Mouse (Mus musculus): ENCODE measurements around the gene Pigq. TPM values are rescaled to one million over a fixed set of nuclear protein-coding genes. Genes with fewer than 3 reads are reported as not detected.

Gene Pigq
- polyA plus RNA-seq, 1 experiment from 2014 or later = 47.3 TPM

DNA sequence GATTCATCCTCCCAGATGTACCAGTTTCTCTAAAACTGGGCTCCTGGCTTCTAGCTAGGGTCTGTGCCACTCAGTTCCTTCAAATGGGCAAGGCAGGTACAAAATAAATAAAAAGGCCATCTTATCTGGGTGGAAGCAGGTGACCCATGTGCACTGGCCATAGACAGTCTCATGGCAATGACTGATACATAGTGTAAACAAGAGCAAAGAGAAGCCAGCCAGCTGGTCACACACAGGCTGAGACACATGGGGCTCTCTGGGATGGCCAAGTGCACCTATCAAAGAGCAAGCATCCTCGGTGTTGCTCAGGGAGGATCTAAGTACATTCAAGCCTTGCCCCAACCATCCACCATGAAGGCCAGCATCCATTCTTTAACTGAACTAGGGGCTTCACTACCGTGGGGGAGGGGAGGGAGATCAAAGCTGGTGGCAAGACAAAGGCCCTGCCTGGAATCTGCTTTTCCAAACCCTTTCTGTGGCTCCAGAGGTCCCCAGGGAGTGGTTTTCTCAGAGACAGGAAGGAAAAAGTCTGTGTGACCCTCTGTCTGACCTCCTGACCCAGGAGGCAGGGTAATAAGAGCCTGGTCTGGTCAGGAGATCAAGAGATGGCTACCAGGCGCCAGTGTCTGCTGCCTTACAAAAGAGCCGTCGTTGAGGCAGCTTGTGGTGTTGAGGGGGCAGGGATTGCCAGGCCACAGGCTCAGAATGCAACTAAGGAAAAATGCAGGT lies 63.7 kb downstream of the Pigq start:
- Histone ChIP-seq H3K27ac (peak overlapping the region; percentile 53; the same call in 1 of the 2 replicates), H3K4me3 (replicated peaks) (no peak overlapping the region), H3K4me1 (replicated peaks) (peaks cover 35% of the 10 kb centered on the region), H3K9me3 (no peaks in the 10 kb centered on the region), H3K36me3 (peaks cover 60% of the 10 kb centered on the region), H3K9ac (replicated peaks) (no peak overlapping the region), H3K27me3 (no peaks in the 10 kb centered on the region), H3K4me2 (no peak overlapping the region)
- ATAC-seq (ENCODE audit: insufficient number of reproducible peaks, insufficient read depth, low FRiP score, low TSS enrichment, low read depth) = no peak
- WGBS = 8% methylated on average over 5 of the region's 5 CpGs

GRCm38 (mm10) chr17:25880196-25880910 lies 64.4 kb downstream of the Pigq start, which contains the start of gene Wfikkn1:
Gene Wfikkn1, minus strand, starts transcription at chr17:25880858.
- no peak for ATAC-seq (ENCODE audit: insufficient number of reproducible peaks, insufficient read depth, low FRiP score, low TSS enrichment, low read depth)
- H3K4me3 ChIP-seq (replicated peaks) = no peak within 1 kb of the TSS
- peaks cover 40% of the 10 kb centered on the region for H3K4me1 ChIP-seq (replicated peaks)
- peak within 1 kb of the TSS; percentile 53 for H3K27ac ChIP-seq
- no peaks in the 10 kb centered on the region for H3K9me3 ChIP-seq
- H3K36me3 ChIP-seq = peaks cover 60% of the 10 kb centered on the region
- no peak within 1 kb of the TSS for H3K9ac ChIP-seq (replicated peaks)
- 25% methylated on average over 5 of the region's 5 CpGs for WGBS
- no peaks in the 10 kb centered on the region for H3K27me3 ChIP-seq
- no peak within 1 kb of the TSS for H3K4me2 ChIP-seq

- H3K27me3 ChIP-seq = no peaks in the 10 kb centered on the region
- H3K27ac ChIP-seq = no peak overlapping the region
- 79% methylated on average over 8 of the region's 8 CpGs for WGBS
- no peak overlapping the region for H3K4me3 ChIP-seq (replicated peaks)
- no peak overlapping the region for H3K4me2 ChIP-seq
- no peak for ATAC-seq (ENCODE audit: insufficient number of reproducible peaks, insufficient read depth, low FRiP score, low TSS enrichment, low read depth)
- H3K9me3 ChIP-seq = no peaks in the 10 kb centered on the region
- H3K4me1 ChIP-seq (replicated peaks) = peaks cover 40% of the 10 kb centered on the region
- H3K36me3 ChIP-seq = peaks cover 55% of the 10 kb centered on the region
- no peak overlapping the region for H3K9ac ChIP-seq (replicated peaks)
These were observed 65.0 kb downstream of the Pigq start for GRCm38 (mm10) chr17:25879750-25880149.

GRCm38 (mm10) chr17:25879261-25879660 lies 65.5 kb downstream of the Pigq start:
- H3K4me1 ChIP-seq (replicated peaks) = peaks cover 40% of the 10 kb centered on the region

GRCm38 (mm10) chr17:25878611-25879180 lies 66.0 kb downstream of the Pigq start:
- WGBS = 92% methylated on average over 19 of the region's 19 CpGs
- Histone ChIP-seq H3K27ac (no peak overlapping the region), H3K36me3 (peaks cover 44% of the 10 kb centered on the region), H3K9me3 (no peaks in the 10 kb centered on the region), H3K4me1 (replicated peaks) (peaks cover 45% of the 10 kb centered on the region), H3K4me2 (no peak overlapping the region), H3K4me3 (replicated peaks) (no peak overlapping the region), H3K27me3 (no peaks in the 10 kb centered on the region), H3K9ac (replicated peaks) (no peak overlapping the region)
- ATAC-seq (ENCODE audit: insufficient number of reproducible peaks, insufficient read depth, low FRiP score, low TSS enrichment, low read depth) = no peak

More at GRCm38 (mm10) chr17:25879261-25879660, 65.5 kb downstream of the Pigq start:
- WGBS = 50% methylated on average over 4 of the region's 4 CpGs
- no peak for ATAC-seq (ENCODE audit: insufficient number of reproducible peaks, insufficient read depth, low FRiP score, low TSS enrichment, low read depth)
- Histone ChIP-seq H3K4me3 (replicated peaks) (no peak overlapping the region), H3K36me3 (peaks cover 50% of the 10 kb centered on the region), H3K27ac (no peak overlapping the region), H3K27me3 (no peaks in the 10 kb centered on the region), H3K9me3 (no peaks in the 10 kb centered on the region), H3K4me2 (no peak overlapping the region), H3K9ac (replicated peaks) (no peak overlapping the region)

DNA sequence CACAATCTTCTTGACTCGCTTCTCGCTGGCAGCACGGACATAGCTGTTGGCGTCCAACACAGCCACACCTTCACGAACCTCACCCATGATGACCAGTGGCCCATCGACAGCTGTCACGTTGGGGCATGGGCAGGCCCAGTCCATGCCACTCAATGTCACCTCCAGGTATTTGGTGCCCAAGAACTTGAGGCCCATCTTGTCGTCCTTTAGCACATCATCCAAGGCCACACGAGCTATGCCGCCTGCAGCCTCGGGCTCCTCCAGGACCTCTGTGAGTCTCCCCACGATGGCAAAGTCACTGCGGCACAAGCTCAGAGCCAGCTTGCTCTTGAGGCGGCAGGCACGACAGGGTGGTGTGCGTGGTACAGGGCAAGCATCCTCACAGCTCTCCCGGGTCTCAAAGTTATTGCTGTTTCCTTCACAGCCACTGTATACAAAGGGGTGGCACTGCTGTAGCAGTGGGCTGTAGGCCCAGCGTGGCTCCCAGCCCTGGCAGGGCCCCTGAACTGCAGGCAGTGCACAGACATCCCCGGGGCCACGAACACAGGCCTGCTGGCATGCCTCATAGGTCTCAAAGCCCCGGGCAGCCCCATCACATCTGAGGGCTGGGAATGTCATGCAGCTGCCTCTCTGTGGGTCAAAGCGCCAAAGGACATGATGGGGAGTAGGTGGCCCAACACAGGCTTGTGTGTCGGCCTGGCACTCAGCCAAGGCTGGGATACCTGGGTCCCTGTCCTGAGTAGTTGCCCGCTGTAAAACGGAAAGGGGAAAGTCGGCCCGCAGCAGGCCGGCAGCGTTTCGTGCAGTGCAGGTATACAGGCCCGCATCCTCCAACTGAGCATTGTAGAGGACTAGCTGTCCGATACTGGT lies 66.8 kb downstream of the Pigq start:
- Histone ChIP-seq H3K4me1 (replicated peaks) (peaks cover 45% of the 10 kb centered on the region), H3K9ac (replicated peaks) (no peak overlapping the region), H3K4me3 (replicated peaks) (no peak overlapping the region), H3K9me3 (no peaks in the 10 kb centered on the region), H3K4me2 (no peak overlapping the region), H3K36me3 (peaks cover 37% of the 10 kb centered on the region), H3K27me3 (no peaks in the 10 kb centered on the region), H3K27ac (no peak overlapping the region)
- ATAC-seq (ENCODE audit: insufficient number of reproducible peaks, insufficient read depth, low FRiP score, low TSS enrichment, low read depth) = no peak
- WGBS = 95% methylated on average over 32 of the region's 32 CpGs

DNA sequence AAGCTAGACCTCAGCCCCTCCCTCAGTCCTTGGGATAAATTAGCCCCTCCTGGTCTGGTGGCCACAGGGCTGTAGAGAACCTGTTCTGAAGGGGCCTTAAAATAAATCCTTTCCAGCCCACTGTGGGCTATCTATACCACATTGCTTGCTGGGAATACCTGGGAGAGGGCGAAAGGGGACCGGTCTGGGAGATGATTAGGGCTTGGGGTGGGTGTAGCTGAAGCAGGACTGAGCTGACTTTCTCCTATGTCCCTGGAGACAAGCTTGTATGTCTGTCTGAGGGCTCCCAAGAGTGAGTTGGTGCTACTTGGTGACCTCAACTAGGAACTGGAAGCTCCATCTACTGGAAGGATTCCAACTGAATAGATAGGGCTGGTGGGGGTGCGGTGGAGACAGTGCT lies 67.7 kb downstream of the Pigq start:
- WGBS = 95% methylated on average over 3 of the region's 3 CpGs
- peaks cover 28% of the 10 kb centered on the region for H3K36me3 ChIP-seq
- no peak overlapping the region for H3K4me3 ChIP-seq (replicated peaks)
- no peaks in the 10 kb centered on the region for H3K27me3 ChIP-seq
- peaks cover 41% of the 10 kb centered on the region for H3K4me1 ChIP-seq (replicated peaks)
- no peaks in the 10 kb centered on the region for H3K9me3 ChIP-seq
- ATAC-seq (ENCODE audit: insufficient number of reproducible peaks, insufficient read depth, low FRiP score, low TSS enrichment, low read depth) = no peak
- H3K27ac ChIP-seq = no peak overlapping the region
- H3K4me2 ChIP-seq = 0 out of 2 replicates have a peak overlapping the region, but pooled peaks have one; percentile 89
- H3K9ac ChIP-seq (replicated peaks) = no peak overlapping the region

Other genes starting within 250 kb of the Pigq start
- 0.74 and 1.3 TPM in 2 replicates for gene Gng13, start 227.8 kb downstream of the Pigq start, polyA plus RNA-seq (2016; fragmentation: Nextera tagmentation; extraction: Ambion mirVana)
- 48.3 and 49.5 TPM in 2 replicates for gene Chtf18, start 217.5 kb downstream of the Pigq start, polyA plus RNA-seq (2016; fragmentation: Nextera tagmentation; extraction: Ambion mirVana)
- 21.6 and 22.4 TPM in 2 replicates for gene Rpusd1, start 217.3 kb downstream of the Pigq start, polyA plus RNA-seq (2016; fragmentation: Nextera tagmentation; extraction: Ambion mirVana)
- gene Mslnl, start 208.9 kb downstream of the Pigq start, polyA plus RNA-seq (2016; fragmentation: Nextera tagmentation; extraction: Ambion mirVana) = not detected in 2 replicates
- gene Msln, start 190.6 kb downstream of the Pigq start, polyA plus RNA-seq (2016; fragmentation: Nextera tagmentation; extraction: Ambion mirVana) = 0.44 TPM in 1 of 2 replicates, not detected in the other
- gene Narfl, start 171.2 kb downstream of the Pigq start, polyA plus RNA-seq (2016; fragmentation: Nextera tagmentation; extraction: Ambion mirVana) = 24.9 TPM in 2 replicates
- 89.8 and 97.7 TPM in 2 replicates for gene Haghl, start 159.3 kb downstream of the Pigq start, polyA plus RNA-seq (2016; fragmentation: Nextera tagmentation; extraction: Ambion mirVana)
- 0.13 and 0.39 TPM in 2 replicates for gene Ccdc78, start 158.4 kb downstream of the Pigq start, polyA plus RNA-seq (2016; fragmentation: Nextera tagmentation; extraction: Ambion mirVana)
- 68.3 and 71.7 TPM in 2 replicates for gene Fam173a, start 152.0 kb downstream of the Pigq start, polyA plus RNA-seq (2016; fragmentation: Nextera tagmentation; extraction: Ambion mirVana)
- gene AC134908.4, start 149.3 kb downstream of the Pigq start, polyA plus RNA-seq (2016; fragmentation: Nextera tagmentation; extraction: Ambion mirVana) = 0.49 TPM in 1 of 2 replicates, not detected in the other
- gene Metrn, start 147.8 kb downstream of the Pigq start, polyA plus RNA-seq (2016; fragmentation: Nextera tagmentation; extraction: Ambion mirVana) = 50.5 and 52.1 TPM in 2 replicates
- 2.2 and 2.4 TPM in 2 replicates for gene Fbxl16, start 135.9 kb downstream of the Pigq start, polyA plus RNA-seq (2016; fragmentation: Nextera tagmentation; extraction: Ambion mirVana)
- gene Wdr24, start 121.3 kb downstream of the Pigq start, polyA plus RNA-seq (2016; fragmentation: Nextera tagmentation; extraction: Ambion mirVana) = 28.4 and 30.9 TPM in 2 replicates
- 56.4 and 63.4 TPM in 2 replicates for gene Jmjd8, start 116.1 kb downstream of the Pigq start, polyA plus RNA-seq (2016; fragmentation: Nextera tagmentation; extraction: Ambion mirVana)
- gene Stub1, start 111.5 kb downstream of the Pigq start, polyA plus RNA-seq (2016; fragmentation: Nextera tagmentation; extraction: Ambion mirVana) = 313 TPM in 2 replicates
- 1.4 and 1.7 TPM in 2 replicates for gene Rhbdl1, start 107.6 kb downstream of the Pigq start, polyA plus RNA-seq (2016; fragmentation: Nextera tagmentation; extraction: Ambion mirVana)
- gene Gm20683, start 103.2 kb downstream of the Pigq start, polyA plus RNA-seq (2016; fragmentation: Nextera tagmentation; extraction: Ambion mirVana) = 1.6 and 2.0 TPM in 2 replicates
- 23.6 and 26.9 TPM in 2 replicates for gene Rhot2, start 100.1 kb downstream of the Pigq start, polyA plus RNA-seq (2016; fragmentation: Nextera tagmentation; extraction: Ambion mirVana)
- 37.3 and 45.5 TPM in 2 replicates for gene Wdr90, start 83.4 kb downstream of the Pigq start, polyA plus RNA-seq (2016; fragmentation: Nextera tagmentation; extraction: Ambion mirVana)
- gene Mcrip2, start 76.2 kb downstream of the Pigq start, polyA plus RNA-seq (2016; fragmentation: Nextera tagmentation; extraction: Ambion mirVana) = 8.5 and 9.9 TPM in 2 replicates
- 56.1 and 60.1 TPM in 2 replicates for gene Mettl26, start 69.9 kb downstream of the Pigq start, polyA plus RNA-seq (2016; fragmentation: Nextera tagmentation; extraction: Ambion mirVana)
- 0.45 and 0.54 TPM in 2 replicates for gene Wfikkn1, start 64.1 kb downstream of the Pigq start, polyA plus RNA-seq (2016; fragmentation: Nextera tagmentation; extraction: Ambion mirVana)
- gene Rab40c, start 25.2 kb downstream of the Pigq start, polyA plus RNA-seq (2016; fragmentation: Nextera tagmentation; extraction: Ambion mirVana) = 35.7 and 39.1 TPM in 2 replicates
- gene Nhlrc4, start within 50 bp of the Pigq start, polyA plus RNA-seq (2016; fragmentation: Nextera tagmentation; extraction: Ambion mirVana) = 0.13 and 0.74 TPM in 2 replicates
- 0.10 and 0.27 TPM in 2 replicates for gene A930017K11Rik, start 7.6 kb upstream of the Pigq start, polyA plus RNA-seq (2016; fragmentation: Nextera tagmentation; extraction: Ambion mirVana)
- gene Capn15, start 40.9 kb upstream of the Pigq start, polyA plus RNA-seq (2016; fragmentation: Nextera tagmentation; extraction: Ambion mirVana) = 32.8 and 33.9 TPM in 2 replicates
- 25.0 and 26.9 TPM in 2 replicates for gene Rab11fip3, start 124.6 kb upstream of the Pigq start, polyA plus RNA-seq (2016; fragmentation: Nextera tagmentation; extraction: Ambion mirVana)
- gene Decr2, start 145.4 kb upstream of the Pigq start, polyA plus RNA-seq (2016; fragmentation: Nextera tagmentation; extraction: Ambion mirVana) = 29.4 and 31.7 TPM in 2 replicates
- 124 and 132 TPM in 2 replicates for gene Nme4, start 150.7 kb upstream of the Pigq start, polyA plus RNA-seq (2016; fragmentation: Nextera tagmentation; extraction: Ambion mirVana)
- 0.55 and 0.87 TPM in 2 replicates for gene Tmem8, start 168.4 kb upstream of the Pigq start, polyA plus RNA-seq (2016; fragmentation: Nextera tagmentation; extraction: Ambion mirVana)
- 203 and 218 TPM in 2 replicates for gene Mrpl28, start 178.6 kb upstream of the Pigq start, polyA plus RNA-seq (2016; fragmentation: Nextera tagmentation; extraction: Ambion mirVana)
- gene Axin1, start 193.8 kb upstream of the Pigq start, polyA plus RNA-seq (2016; fragmentation: Nextera tagmentation; extraction: Ambion mirVana) = 12.5 and 28.3 TPM in 2 replicates